Mouse (Mus musculus) kidney, embryonic 14.5 days (tissue): ENCODE results near the gene Dhrs9. TPM values are rescaled to one million over a fixed set of nuclear protein-coding genes. Genes with fewer than 3 reads are reported as not detected.
"Not testable (repeated sequence)": the region's sequence is repeated elsewhere in the genome, so short reads cannot be mapped to it uniquely, and the experiment has no call there.

Source experiments
- ATAC-seq: fragments of 200-750 bp; cut with Nextera tagmentation; 2 replicates; pipeline ENCODE4 v1.8.0; 2017; ENCODE audit warnings: moderate number of reproducible peaks, mild to moderate bottlenecking, moderate TSS enrichment, moderate library complexity; ENCODE audit not compliant: low FRiP score, low TSS enrichment
- H3K27ac ChIP-seq: fragments of 300-500 bp; sonication (generic); 2 replicates; pipeline ENCODE4 v1.5.1; 2014; ENCODE audit warnings: low read depth, mild to moderate bottlenecking, low read length, moderate library complexity, mixed read lengths
- H3K27me3 ChIP-seq: fragments of 300-500 bp; sonication (generic); 2 replicates; pipeline ENCODE4 v1.6.1; 2014; ENCODE audit warnings: mild to moderate bottlenecking, low read length; ENCODE audit not compliant: control insufficient read depth, insufficient read depth
- H3K36me3 ChIP-seq: fragments of 300-500 bp; sonication (generic); 2 replicates; pipeline ENCODE4 v1.6.1; 2014; ENCODE audit warnings: low read length, mixed read lengths; ENCODE audit not compliant: control insufficient read depth, insufficient read depth
- H3K4me1 ChIP-seq: fragments of 300-500 bp; sonication (generic); 2 replicates; pipeline ENCODE4 v1.6.1; 2014; ENCODE audit warnings: low read length, mixed read lengths; ENCODE audit not compliant: control insufficient read depth, insufficient read depth
- H3K4me2 ChIP-seq: fragments of 300-500 bp; sonication (generic); replicated peaks from 2 replicates; pipeline ENCODE4 v1.6.1; 2014; ENCODE audit warnings: low read depth, mild to moderate bottlenecking, low read length
- H3K4me3 ChIP-seq: fragments of 300-500 bp; sonication (generic); 2 replicates; pipeline ENCODE4 v1.5.1; 2014; ENCODE audit warnings: mild to moderate bottlenecking, low read length
- H3K9ac ChIP-seq: fragments of 300-500 bp; sonication (generic); 2 replicates; pipeline ENCODE4 v1.6.1; 2014; ENCODE audit warnings: low read depth, mild to moderate bottlenecking, low read length, moderate library complexity
- H3K9me3 ChIP-seq: fragments of 300-500 bp; sonication (generic); 2 replicates; pipeline ENCODE4 v1.6.1; 2016; ENCODE audit warnings: low read length; ENCODE audit not compliant: control insufficient read depth
- WGBS: fragments of 180-500 bp; shearing (Covaris S2); extraction: QIAGEN DNeasy Blood & Tissue Kit; methylation state at CpG from one replicate; pipeline ENCODE4 v1.1.7; 2014; 5-methylcytosine and 5-hydroxymethylcytosine counted together
- polyA plus RNA-seq: library from polyadenylated mRNA; unstranded; fragments of >200 nt; fragmentation: Nextera tagmentation; extraction: Ambion mirVana; gene quantifications from 2 replicates; pipeline ENCODE4 v1.2.1, GENCODE M21; 2014

Dhrs9 gene
- polyA plus RNA-seq = not detected in 2 replicates

DNA sequence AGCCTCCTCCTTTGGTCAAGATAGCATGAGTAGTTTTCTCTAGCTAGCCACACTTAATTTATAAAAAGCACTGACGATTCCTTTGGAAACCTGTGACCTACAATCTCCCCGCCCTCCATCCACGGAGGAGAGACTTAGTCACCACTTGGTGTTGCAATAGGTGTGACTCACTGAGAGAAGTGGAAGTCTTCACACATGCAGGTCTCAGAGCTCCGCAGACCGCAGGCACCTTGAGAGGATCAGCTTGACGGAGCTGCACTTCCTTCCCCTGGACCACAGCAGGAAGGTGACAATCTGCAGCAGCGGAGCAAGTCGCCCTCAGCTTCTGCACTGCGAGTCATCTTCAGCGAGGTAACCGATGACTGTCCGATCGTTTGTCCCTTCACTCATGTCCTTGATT lies at the start of gene Dhrs9:
Dhrs9 (plus strand) TSS at position 165 of the 400 bp plus-strand sequence.
- Histone ChIP-seq H3K9me3 (no peaks in the 10 kb centered on the region), H3K4me1 (no peaks in the 10 kb centered on the region), H3K36me3 (no peaks in the 10 kb centered on the region), H3K4me3 (no peak within 1 kb of the TSS), H3K4me2 (no peak within 1 kb of the TSS), H3K9ac (no peak within 1 kb of the TSS), H3K27me3 (no peaks in the 10 kb centered on the region), H3K27ac (no peak within 1 kb of the TSS)
- ATAC-seq = no peak
- 61% methylated on average over 13 of the region's 13 CpGs for WGBS

DNA sequence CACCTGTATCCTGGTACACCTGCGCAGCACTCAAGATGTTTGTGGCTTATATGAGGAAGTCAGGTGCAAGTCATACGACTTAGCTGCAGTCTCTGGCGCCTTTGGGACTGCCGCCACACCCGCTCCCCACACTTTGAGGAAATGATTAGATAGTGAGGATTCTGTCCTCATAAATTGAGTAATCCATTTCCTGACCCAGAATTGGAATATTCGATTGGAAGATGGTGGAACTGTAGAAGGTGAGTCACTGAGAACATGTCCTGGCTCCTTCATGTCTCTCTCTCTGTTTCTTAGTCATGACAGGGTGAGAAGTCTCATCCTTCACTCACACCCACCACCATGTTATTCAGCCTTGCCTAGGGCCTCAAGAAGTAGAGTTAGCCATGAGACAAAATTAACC lies 48.7 kb upstream of the Dhrs9 start:
- not testable (repeated sequence) for H3K27me3 ChIP-seq, H3K9ac ChIP-seq

DNA sequence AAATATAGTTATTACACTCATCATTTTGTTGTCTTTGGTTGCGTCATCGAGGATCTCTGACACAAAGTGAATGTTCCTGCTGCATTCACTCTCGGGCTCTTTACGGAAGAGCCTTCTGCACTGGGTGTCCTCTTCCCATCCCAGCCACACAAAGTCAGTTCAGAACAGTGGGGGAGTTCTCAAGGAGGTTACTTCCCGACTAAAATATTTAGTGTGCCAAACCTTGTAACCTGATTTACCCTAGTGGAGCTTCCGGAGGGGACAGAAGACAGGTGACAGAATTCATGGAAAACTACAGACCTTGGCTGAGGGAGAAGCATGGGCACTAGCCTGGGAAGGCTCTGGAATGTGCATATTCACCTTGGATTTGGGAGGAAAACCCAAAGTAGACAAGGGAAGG lies 38.7 kb upstream of the Dhrs9 start:
- Histone ChIP-seq H3K4me2 (no peak overlapping the region), H3K9me3 (no peaks in the 10 kb centered on the region), H3K36me3 (no peaks in the 10 kb centered on the region), H3K4me1 (no peaks in the 10 kb centered on the region), H3K27me3 (no peaks in the 10 kb centered on the region; the same call in 1 of the 2 replicates), H3K27ac (no peak overlapping the region), H3K9ac (no peak overlapping the region), H3K4me3 (no peak overlapping the region)
- no peak for ATAC-seq
- WGBS = 93% methylated on average over 6 of the region's 6 CpGs

More for the DNA sequence above, 48.7 kb upstream of the Dhrs9 start:
- H3K27ac ChIP-seq, H3K4me2 ChIP-seq, H3K9me3 ChIP-seq, H3K36me3 ChIP-seq, H3K4me3 ChIP-seq, H3K4me1 ChIP-seq, ATAC-seq: not testable (repeated sequence)
- 92% methylated on average over 5 of the region's 6 CpGs for WGBS

DNA sequence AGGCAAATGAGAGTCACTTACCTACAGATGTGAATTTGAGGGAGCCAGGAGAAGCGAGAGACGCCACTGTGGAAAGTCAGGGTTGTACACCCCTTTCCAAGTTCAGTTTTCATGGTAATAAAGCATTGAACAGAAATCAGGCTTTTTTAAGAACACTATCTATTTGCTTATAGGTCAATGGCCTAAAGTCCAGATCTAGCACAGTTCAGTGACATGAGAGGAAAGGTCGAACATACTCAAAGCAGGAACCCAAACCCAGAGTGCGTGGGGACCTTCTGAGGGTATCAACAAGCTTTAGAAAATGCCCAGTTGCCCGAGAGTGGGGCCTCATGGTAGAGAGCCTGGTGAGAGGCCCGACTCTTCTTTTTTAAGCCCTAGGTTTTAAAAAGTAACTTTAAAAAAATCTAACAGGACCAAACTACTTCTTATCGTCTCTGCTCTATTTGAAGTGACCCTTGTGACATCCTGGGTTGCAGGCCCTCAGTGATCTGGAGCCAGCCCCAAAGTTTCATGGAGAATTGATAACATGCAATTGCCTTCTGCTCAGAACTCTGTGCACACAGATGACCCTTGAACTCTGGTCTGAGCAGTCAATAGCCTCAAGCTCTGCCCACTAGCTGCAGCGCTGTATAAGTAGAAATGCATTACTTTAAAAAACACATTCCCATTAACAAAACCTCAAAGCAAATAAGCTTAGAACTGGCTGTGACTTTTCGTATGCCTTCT lies 37.6 kb upstream of the Dhrs9 start, which contains the start of gene Abcb11:
Abcb11 (minus strand) TSS at position 121 of the 726 bp plus-strand sequence.
- Histone ChIP-seq H3K9ac (no peak within 1 kb of the TSS), H3K36me3 (no peaks in the 10 kb centered on the region), H3K4me1 (no peaks in the 10 kb centered on the region), H3K27me3 (no peaks in the 10 kb centered on the region; the same call in 1 of the 2 replicates), H3K4me3 (no peak within 1 kb of the TSS), H3K27ac (no peak within 1 kb of the TSS), H3K4me2 (no peak within 1 kb of the TSS), H3K9me3 (no peaks in the 10 kb centered on the region)
- 86% methylated on average over 9 of the region's 9 CpGs for WGBS
- ATAC-seq = no peak

DNA sequence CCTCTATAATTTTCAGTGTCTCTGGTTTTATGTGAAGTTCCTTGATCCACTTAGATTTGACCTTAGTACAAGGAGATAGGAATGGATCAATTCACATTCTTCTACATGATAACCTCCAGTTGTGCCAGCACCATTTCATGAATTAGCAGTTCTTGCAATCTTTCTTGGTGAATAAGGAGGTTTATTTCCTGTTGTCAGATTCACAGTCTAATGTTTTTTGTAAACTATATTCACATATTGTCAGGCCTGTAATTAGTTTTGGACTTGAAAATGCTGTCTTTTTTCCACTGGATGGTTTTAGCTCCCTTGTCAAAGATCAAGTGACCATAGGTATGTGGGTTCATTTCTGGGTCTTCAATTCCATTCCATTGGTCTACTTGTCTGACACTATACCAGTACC lies 24.8 kb upstream of the Dhrs9 start:
- peak; percentile 100 for ATAC-seq
- not testable (repeated sequence) for H3K36me3 ChIP-seq, H3K4me2 ChIP-seq, H3K4me3 ChIP-seq, H3K27ac ChIP-seq, H3K4me1 ChIP-seq, H3K27me3 ChIP-seq, H3K9ac ChIP-seq, H3K9me3 ChIP-seq

DNA sequence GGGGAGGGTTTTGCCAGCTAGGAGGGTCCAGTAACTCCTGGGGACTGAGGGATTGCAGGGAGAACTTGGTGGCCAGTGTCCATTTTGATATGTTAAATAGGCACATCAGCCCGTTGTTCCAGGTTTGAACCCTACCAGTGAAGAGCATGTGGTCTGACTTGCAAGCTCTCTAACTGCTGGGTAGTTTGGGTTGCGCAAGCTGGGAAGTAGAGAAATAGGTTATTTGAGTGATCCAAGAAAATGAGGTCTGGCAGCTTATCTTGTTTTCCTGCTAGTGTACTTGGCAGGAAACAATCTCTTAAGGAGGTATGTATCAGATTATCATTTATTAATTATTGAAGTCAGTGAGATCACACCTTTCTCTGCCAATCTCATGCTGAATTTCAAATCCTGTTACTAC lies 15.4 kb upstream of the Dhrs9 start:
- H3K9me3 ChIP-seq = no peaks in the 10 kb centered on the region
- no peak overlapping the region for H3K27ac ChIP-seq
- no peaks in the 10 kb centered on the region for H3K4me1 ChIP-seq
- no peak overlapping the region for H3K4me2 ChIP-seq
- 85% methylated on average over 2 of the region's 2 CpGs for WGBS
- H3K9ac ChIP-seq = no peak overlapping the region
- no peak for ATAC-seq
- H3K4me3 ChIP-seq = no peak overlapping the region
- no peaks in the 10 kb centered on the region for H3K27me3 ChIP-seq
- H3K36me3 ChIP-seq = no peaks in the 10 kb centered on the region

DNA sequence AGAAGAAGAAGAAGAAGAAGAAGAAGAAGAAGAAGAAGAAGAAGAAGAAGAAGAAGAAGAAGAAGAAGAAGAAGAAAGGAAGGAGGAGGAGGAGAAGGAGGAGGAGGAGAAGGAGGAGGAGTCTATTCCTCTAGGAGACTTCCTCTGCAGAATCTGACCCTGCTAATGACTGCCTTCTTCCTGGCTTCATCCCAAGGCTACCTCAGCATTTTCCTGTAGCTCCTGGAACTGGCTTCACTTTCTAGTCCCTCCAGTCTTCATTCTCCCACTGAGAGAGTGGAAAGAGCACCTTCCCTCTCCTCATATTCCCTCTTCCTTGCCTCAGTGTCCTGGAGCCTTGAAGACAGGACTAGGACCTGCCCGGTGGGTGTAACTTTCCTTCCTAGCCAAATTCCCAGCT lies 15.0 kb upstream of the Dhrs9 start:
- Histone ChIP-seq H3K27me3 (no peaks in the 10 kb centered on the region), H3K4me1 (no peaks in the 10 kb centered on the region), H3K9ac (no peak overlapping the region), H3K36me3 (no peaks in the 10 kb centered on the region), H3K4me3 (no peak overlapping the region), H3K9me3 (no peaks in the 10 kb centered on the region), H3K27ac (no peak overlapping the region), H3K4me2 (no peak overlapping the region)
- no peak for ATAC-seq
- 95% methylated on average over 1 of the region's 1 CpGs for WGBS

DNA sequence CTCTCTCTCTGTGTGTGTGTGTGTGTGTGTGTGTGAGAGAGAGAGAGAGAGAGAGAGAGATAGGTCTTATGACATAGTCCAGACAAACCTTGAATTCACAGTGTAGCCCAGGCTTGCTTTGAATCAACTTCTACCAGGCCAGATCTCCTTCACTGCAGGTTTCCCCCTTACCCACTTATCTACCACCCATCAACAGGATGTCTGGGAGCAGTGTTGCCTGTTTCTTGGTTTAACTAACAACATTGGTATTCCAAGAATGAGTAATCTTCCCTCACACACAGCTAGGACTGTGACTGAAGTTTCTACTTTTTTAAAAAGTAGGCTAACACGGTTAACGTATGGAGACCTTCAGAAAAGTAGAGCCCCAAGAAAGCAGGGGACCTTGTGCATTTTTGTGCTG lies 3.5 kb upstream of the Dhrs9 start:
- WGBS = 83% methylated on average over 2 of the region's 2 CpGs
- no peak for ATAC-seq
- H3K4me3 ChIP-seq = no peak overlapping the region

DNA sequence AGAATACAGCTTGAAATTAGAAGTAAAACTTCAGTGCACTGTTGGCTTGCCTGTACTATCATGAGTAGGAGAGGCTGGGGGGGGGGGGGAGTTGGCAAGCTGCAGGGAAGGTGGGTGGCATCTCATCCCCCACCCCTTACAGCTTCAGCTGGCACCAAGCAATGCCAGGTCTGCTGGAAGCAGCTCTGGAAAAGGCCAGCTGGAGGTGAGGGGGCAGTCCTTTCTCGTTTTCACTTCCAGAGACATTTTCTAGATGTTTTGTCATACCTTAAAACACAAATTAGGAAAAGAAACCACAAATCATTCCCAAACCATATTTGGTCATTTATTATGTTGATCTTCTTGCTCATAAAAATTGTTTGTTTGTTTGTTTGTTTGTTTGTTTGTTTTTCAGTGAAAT lies 444 bp upstream of the Dhrs9 start:
- Histone ChIP-seq H3K4me1 (no peaks in the 10 kb centered on the region), H3K36me3 (no peaks in the 10 kb centered on the region), H3K27ac (no peak overlapping the region), H3K9ac (no peak overlapping the region), H3K4me3 (no peak overlapping the region), H3K9me3 (no peaks in the 10 kb centered on the region), H3K27me3 (no peaks in the 10 kb centered on the region), H3K4me2 (no peak overlapping the region)
- 44% methylated on average over 1 of the region's 1 CpGs for WGBS
- no peak for ATAC-seq

More for the DNA sequence above, 3.5 kb upstream of the Dhrs9 start:
- Histone ChIP-seq H3K36me3 (no peaks in the 10 kb centered on the region), H3K27ac (no peak overlapping the region), H3K27me3 (no peaks in the 10 kb centered on the region), H3K4me1 (no peaks in the 10 kb centered on the region), H3K9ac (no peak overlapping the region), H3K4me2 (no peak overlapping the region), H3K9me3 (no peaks in the 10 kb centered on the region)
